Mouse (Mus musculus): ENCODE measurements around the gene Gm20532. TPM values are rescaled to one million over a fixed set of nuclear protein-coding genes. Genes with fewer than 3 reads are reported as not detected.

Gene Gm20532
- polyA plus RNA-seq, 1 experiment, result not detected

DNA sequence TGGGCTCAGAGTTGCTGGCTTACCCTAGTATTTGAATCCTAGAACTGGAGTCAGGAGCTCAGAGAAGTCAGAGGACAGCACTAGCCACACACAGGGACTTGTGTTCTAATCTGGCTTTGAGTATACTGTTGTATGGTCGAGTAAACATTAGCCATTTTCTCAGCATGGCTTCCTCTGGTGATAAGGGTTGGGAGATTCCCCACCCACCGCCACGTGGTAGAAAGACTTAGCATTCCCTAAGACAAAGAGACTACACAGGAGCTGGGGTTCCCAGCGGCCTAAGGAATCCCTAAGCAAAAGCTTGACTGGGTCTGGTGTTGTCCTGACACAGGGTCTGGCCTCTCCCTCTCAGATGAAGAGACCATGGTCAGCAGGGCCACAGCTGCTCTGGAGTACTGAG is 10.0 kb upstream of the Gm20532 start:
- H3K27ac ChIP-seq (ENCODE audit: insufficient read depth, low read length), result peak overlapping the region; percentile 30
- 71% methylated on average over 4 of the region's 4 CpGs for WGBS
- DNase-seq (ENCODE audit: low read depth in 1 of 2, low spot score in 2 of 2), result no peak
- H3K27me3 ChIP-seq (ENCODE audit: control insufficient read depth, insufficient read depth, low read length), result no peaks in the 10 kb centered on the region
- H3K4me1 ChIP-seq (ENCODE audit: control insufficient read depth, insufficient read depth, insufficient read length), result no peaks in the 10 kb centered on the region; the same call in 1 of the 2 replicates
- no peak overlapping the region for H3K4me3 ChIP-seq (ENCODE audit: extremely low read depth, insufficient read depth, insufficient read length)
- TF ChIP-seq POLR2A (IDR thresholded peaks at IDR 0.05; ENCODE audit: low read depth, low read length), result no peak
- TF ChIP-seq CTCF (IDR thresholded peaks at IDR 0.05; ENCODE audit: extremely low read depth, insufficient read depth, insufficient read length, insufficient replicate concordance), result no peak
- H3K36me3 ChIP-seq (ENCODE audit: control insufficient read depth, insufficient read depth, low read length), result no peaks in the 10 kb centered on the region

DNA sequence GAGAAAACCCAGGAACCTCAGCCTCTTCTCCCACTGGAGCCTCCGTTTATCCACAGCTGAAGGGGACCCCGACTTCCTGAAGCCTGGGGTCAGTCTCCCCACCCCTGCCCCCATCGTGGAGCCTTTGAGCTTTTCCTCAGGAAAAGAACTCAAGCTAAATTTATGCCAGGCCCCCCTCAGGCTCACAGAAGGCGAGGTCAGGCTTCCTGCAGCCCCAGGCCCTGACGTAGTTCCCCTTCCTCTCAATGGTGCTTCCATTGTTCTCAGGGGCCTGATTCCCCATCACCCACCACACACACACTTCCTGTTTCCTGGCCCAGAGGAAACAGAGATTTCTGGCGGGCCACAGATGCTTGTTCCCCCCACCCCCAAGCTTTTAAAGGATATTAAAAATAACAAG is 8.1 kb upstream of the Gm20532 start:
- H3K27me3 ChIP-seq (ENCODE audit: control insufficient read depth, insufficient read depth, low read length), result no peaks in the 10 kb centered on the region
- H3K4me1 ChIP-seq (ENCODE audit: control insufficient read depth, insufficient read depth, insufficient read length), result no peaks in the 10 kb centered on the region; the same call in 1 of the 2 replicates
- no peaks in the 10 kb centered on the region for H3K36me3 ChIP-seq (ENCODE audit: control insufficient read depth, insufficient read depth, low read length)
- TF ChIP-seq CTCF (IDR thresholded peaks at IDR 0.05; ENCODE audit: extremely low read depth, insufficient read depth, insufficient read length, insufficient replicate concordance) (no peak), POLR2A (IDR thresholded peaks at IDR 0.05; ENCODE audit: low read depth, low read length) (no peak)
- 6% methylated on average over 6 of the region's 6 CpGs for WGBS
- no peak overlapping the region for H3K4me3 ChIP-seq (ENCODE audit: extremely low read depth, insufficient read depth, insufficient read length)
- H3K27ac ChIP-seq (ENCODE audit: insufficient read depth, low read length), result 0 out of 2 replicates have a peak overlapping the region, but pooled peaks have one; percentile 37
- no peak for DNase-seq (ENCODE audit: low read depth in 1 of 2, low spot score in 2 of 2)

DNA sequence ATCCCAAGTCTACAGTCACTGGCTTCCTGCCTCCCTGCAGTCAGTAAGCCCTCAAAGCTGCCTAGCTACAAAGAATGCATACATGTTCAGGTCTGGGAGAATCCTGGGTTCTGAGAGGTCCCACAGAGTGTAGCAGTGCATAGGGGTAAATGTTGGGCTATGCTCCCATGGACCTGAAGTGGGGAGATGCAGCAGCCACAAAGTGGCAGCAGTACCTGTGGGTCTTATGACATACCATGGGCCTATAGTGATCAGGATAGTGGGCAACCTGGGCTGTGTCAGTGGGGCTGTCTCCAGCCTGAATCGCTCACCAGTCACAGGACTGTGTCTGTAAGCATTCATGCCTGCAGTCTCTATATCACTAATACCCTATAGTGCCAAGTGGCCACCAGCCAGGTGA is 6.7 kb upstream of the Gm20532 start, which contains the start of gene Egfl7:
Egfl7 (plus strand) TSS at position 301 of the 400 bp plus-strand sequence.
- DNase-seq (ENCODE audit: low read depth in 1 of 2, low spot score in 2 of 2), result no peak
- TF ChIP-seq POLR2A (IDR thresholded peaks at IDR 0.05; ENCODE audit: low read depth, low read length), result no peak
- no peak for TF ChIP-seq CTCF (IDR thresholded peaks at IDR 0.05; ENCODE audit: extremely low read depth, insufficient read depth, insufficient read length, insufficient replicate concordance)
- peak within 1 kb of the TSS; percentile 10; the same call in 1 of the 2 replicates for H3K27ac ChIP-seq (ENCODE audit: insufficient read depth, low read length)
- H3K27me3 ChIP-seq (ENCODE audit: control insufficient read depth, insufficient read depth, low read length), result no peaks in the 10 kb centered on the region
- no peaks in the 10 kb centered on the region; the same call in 1 of the 2 replicates for H3K4me1 ChIP-seq (ENCODE audit: control insufficient read depth, insufficient read depth, insufficient read length)
- H3K4me3 ChIP-seq (ENCODE audit: extremely low read depth, insufficient read depth, insufficient read length), result no peak within 1 kb of the TSS
- 93% methylated on average over 1 of the region's 1 CpGs for WGBS
- H3K36me3 ChIP-seq (ENCODE audit: control insufficient read depth, insufficient read depth, low read length), result no peaks in the 10 kb centered on the region

DNA sequence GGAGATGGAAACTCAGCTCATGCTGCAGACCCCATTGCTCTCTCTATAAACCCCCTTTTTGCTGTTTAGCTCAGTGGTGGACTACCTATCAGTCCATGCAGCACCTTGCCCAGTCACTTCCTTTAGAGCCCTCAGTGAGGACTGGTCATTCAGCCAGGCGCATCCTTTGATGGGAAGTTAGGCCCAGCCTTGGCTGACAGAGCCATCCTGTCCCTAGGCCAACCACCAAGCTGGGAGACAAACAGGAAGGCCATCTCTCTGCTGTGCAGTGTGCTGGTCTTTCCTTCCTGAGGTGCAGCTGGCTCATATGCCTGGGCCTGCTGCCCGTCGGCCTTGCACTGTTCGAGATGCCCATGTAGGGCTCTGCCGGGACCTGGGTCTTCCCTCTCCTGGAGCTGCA is 5.7 kb upstream of the Gm20532 start:
- Histone ChIP-seq H3K27me3 (ENCODE audit: control insufficient read depth, insufficient read depth, low read length) (no peaks in the 10 kb centered on the region), H3K36me3 (ENCODE audit: control insufficient read depth, insufficient read depth, low read length) (no peaks in the 10 kb centered on the region), H3K27ac (ENCODE audit: insufficient read depth, low read length) (peak overlapping the region; percentile 46), H3K4me1 (ENCODE audit: control insufficient read depth, insufficient read depth, insufficient read length) (no peaks in the 10 kb centered on the region; the same call in 1 of the 2 replicates), H3K4me3 (ENCODE audit: extremely low read depth, insufficient read depth, insufficient read length) (no peak overlapping the region)
- 34% methylated on average over 5 of the region's 5 CpGs for WGBS
- TF ChIP-seq POLR2A (IDR thresholded peaks at IDR 0.05; ENCODE audit: low read depth, low read length) (no peak), CTCF (IDR thresholded peaks at IDR 0.05; ENCODE audit: extremely low read depth, insufficient read depth, insufficient read length, insufficient replicate concordance) (no peak)
- no peak for DNase-seq (ENCODE audit: low read depth in 1 of 2, low spot score in 2 of 2)

DNA sequence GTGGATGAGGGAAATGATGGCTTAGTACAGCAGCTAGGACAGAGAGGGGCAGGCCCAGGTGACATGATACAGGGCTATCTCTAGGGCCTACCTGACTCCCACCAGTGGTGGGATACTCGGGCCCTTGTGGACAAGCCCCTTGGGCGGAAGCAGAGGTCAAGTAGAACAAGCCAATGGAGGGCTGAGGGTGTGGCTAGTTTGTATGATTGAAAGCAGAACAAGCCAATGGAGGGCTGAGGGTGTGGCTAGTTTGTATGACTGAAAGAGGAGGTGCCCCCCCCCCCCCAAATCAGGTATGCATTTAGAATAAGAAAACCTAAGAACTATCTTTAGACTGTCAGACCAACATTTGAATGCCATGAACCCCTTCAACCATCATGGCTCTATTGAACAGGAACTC is 4.2 kb upstream of the Gm20532 start:
- H3K4me3 ChIP-seq (ENCODE audit: extremely low read depth, insufficient read depth, insufficient read length), result no peak overlapping the region
- no peak for DNase-seq (ENCODE audit: low read depth in 1 of 2, low spot score in 2 of 2)
- H3K36me3 ChIP-seq (ENCODE audit: control insufficient read depth, insufficient read depth, low read length), result no peaks in the 10 kb centered on the region
- no peak overlapping the region for H3K27ac ChIP-seq (ENCODE audit: insufficient read depth, low read length)
- 46% methylated on average over 2 of the region's 2 CpGs for WGBS
- H3K4me1 ChIP-seq (ENCODE audit: control insufficient read depth, insufficient read depth, insufficient read length), result peaks cover 3% of the 10 kb centered on the region; the same call in 1 of the 2 replicates
- no peaks in the 10 kb centered on the region for H3K27me3 ChIP-seq (ENCODE audit: control insufficient read depth, insufficient read depth, low read length)
- no peak for TF ChIP-seq CTCF (IDR thresholded peaks at IDR 0.05; ENCODE audit: extremely low read depth, insufficient read depth, insufficient read length, insufficient replicate concordance)
- no peak for TF ChIP-seq POLR2A (IDR thresholded peaks at IDR 0.05; ENCODE audit: low read depth, low read length)

DNA sequence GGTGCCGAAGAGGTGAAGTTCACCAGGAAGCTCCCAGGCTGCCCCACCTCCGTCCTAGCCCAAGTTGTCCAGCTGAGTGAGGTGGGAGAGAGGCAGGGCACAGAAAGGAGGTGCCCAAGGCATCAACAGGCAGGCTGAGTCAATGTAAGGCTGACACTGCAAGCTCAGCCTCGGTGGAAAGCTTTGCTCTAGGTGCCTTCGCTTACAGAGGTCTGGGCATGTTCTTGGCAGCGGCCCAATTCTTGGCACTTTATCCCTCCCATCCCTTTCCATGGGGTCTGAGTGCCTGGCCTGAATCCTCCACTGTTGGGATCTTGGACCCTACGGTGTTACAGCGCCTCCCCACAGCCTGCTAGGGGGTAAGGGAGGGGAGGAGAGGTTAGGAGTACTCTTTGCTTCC is 3.7 kb upstream of the Gm20532 start:
- TF ChIP-seq POLR2A (IDR thresholded peaks at IDR 0.05; ENCODE audit: low read depth, low read length) (no peak), CTCF (IDR thresholded peaks at IDR 0.05; ENCODE audit: extremely low read depth, insufficient read depth, insufficient read length, insufficient replicate concordance) (no peak)
- WGBS, result 56% methylated on average over 7 of the region's 7 CpGs
- H3K36me3 ChIP-seq (ENCODE audit: control insufficient read depth, insufficient read depth, low read length), result no peaks in the 10 kb centered on the region
- H3K4me1 ChIP-seq (ENCODE audit: control insufficient read depth, insufficient read depth, insufficient read length), result peaks cover 3% of the 10 kb centered on the region; the same call in 1 of the 2 replicates
- H3K4me3 ChIP-seq (ENCODE audit: extremely low read depth, insufficient read depth, insufficient read length), result no peak overlapping the region
- DNase-seq (ENCODE audit: low read depth in 1 of 2, low spot score in 2 of 2), result no peak
- no peaks in the 10 kb centered on the region for H3K27me3 ChIP-seq (ENCODE audit: control insufficient read depth, insufficient read depth, low read length)
- H3K27ac ChIP-seq (ENCODE audit: insufficient read depth, low read length), result no peak overlapping the region

DNA sequence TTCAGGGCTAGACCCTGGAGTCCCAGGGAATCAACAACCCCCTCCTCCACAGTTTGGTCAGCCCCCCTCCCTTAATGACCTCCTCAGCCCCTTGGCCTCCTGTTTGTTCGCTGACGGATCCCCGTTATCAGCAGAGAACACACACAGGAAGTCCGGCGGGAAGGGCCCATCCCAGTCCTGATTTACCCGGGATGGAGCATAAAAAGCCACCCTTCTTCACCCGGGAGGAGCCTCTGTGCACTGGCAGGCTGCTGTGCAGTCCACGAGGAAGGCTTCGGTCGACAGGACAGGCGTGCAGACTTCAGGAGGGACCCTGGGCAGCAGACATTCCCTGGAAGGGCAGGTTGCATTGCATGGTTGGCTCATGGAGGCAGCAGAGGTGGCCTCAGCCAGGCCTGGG is 2.8 kb upstream of the Gm20532 start:
- Histone ChIP-seq H3K36me3 (ENCODE audit: control insufficient read depth, insufficient read depth, low read length) (no peaks in the 10 kb centered on the region), H3K4me1 (ENCODE audit: control insufficient read depth, insufficient read depth, insufficient read length) (peaks cover 3% of the 10 kb centered on the region; the same call in 1 of the 2 replicates), H3K27me3 (ENCODE audit: control insufficient read depth, insufficient read depth, low read length) (no peaks in the 10 kb centered on the region), H3K27ac (ENCODE audit: insufficient read depth, low read length) (peak overlapping the region; percentile 36; the same call in 1 of the 2 replicates), H3K4me3 (ENCODE audit: extremely low read depth, insufficient read depth, insufficient read length) (peak overlapping the region; percentile 34; the same call in 1 of the 2 replicates)
- no peak for DNase-seq (ENCODE audit: low read depth in 1 of 2, low spot score in 2 of 2)
- no peak for TF ChIP-seq CTCF (IDR thresholded peaks at IDR 0.05; ENCODE audit: extremely low read depth, insufficient read depth, insufficient read length, insufficient replicate concordance)
- TF ChIP-seq POLR2A (IDR thresholded peaks at IDR 0.05; ENCODE audit: low read depth, low read length), result peak; percentile 32
- WGBS, result 45% methylated on average over 11 of the region's 11 CpGs
